Mouse (Mus musculus) bone marrow, adult 2 months (tissue): ENCODE measurements around the gene Cldn18.

Experiments
- CTCF ChIP-seq: fragments of 200-500 bp; IDR thresholded peaks from 2 replicates; pipeline ENCODE4 v1.5.1; 2011; ENCODE audit warnings: low read length, control low read depth; ENCODE audit not compliant: control insufficient read depth, insufficient read depth
- POLR2A ChIP-seq: fragments of 200-500 bp; IDR thresholded peaks from 2 replicates; pipeline ENCODE4 v1.6.1; 2011; ENCODE audit warnings: low read depth, mild to moderate bottlenecking, control low read depth, low read length, borderline replicate concordance; ENCODE audit not compliant: control insufficient read depth

- TF ChIP-seq CTCF (no peak), POLR2A (no peak)
These were observed 55.4 kb downstream of the Cldn18 start for GRCm38 (mm10) chr9:99661606-99662166.
